Mouse (Mus musculus) megakaryocyte, embryonic 14.5 days (primary cell): ENCODE measurements at regions not wholly inside any gene's neighbourhood (a gene's known extent, or its start where the extent isn't known, plus 50 kb on each side); places are given as distances from the start of the nearest gene placed in this dataset.

Experiments
- FLI1 ChIP-seq: IDR thresholded peaks from 2 replicates; pipeline ENCODE4 v1.6.1; 2012; ENCODE audit warnings: low read length, inconsistent platforms, mixed read lengths
- GATA1 ChIP-seq: IDR thresholded peaks from 3 replicates; pipeline ENCODE4 v1.6.1; 2012; ENCODE audit warnings: mixed read lengths, low read length, inconsistent platforms, borderline replicate concordance

DNA sequence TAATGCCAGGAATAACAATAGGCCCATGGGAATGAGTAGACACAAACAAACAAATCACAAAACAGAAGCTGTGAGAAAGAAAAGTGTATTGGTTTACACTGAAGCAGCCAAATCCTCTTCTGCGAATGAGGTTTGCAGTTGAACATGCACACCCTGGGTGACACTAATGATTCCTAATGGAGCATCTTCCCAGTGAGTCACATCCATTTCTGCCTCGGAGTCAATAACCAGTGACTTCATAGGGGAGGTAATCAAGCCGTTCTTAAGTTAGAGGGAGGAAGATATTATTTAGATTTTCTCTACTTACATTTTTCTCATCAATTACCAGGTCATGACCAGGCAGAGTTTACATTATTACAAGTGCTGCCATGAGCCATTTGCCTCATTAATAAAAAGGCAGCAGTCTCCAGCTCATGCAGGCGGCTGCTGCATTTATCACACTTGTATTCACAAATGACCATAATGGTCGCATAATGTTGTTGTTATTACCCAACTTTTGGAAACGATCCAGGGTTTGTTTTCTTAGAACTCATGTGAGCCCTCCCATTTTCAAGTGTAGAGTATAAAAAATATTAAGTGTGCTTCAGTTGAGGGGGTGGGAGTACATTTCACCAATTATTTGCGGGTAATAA is 112.6 kb upstream of the B3gat2 start:
- TF ChIP-seq GATA1, result no peak
- no peak for TF ChIP-seq FLI1
